Mouse (Mus musculus) kidney, embryonic 14.5 days (tissue): Measurements from ENCODE around the gene Egr4. TPM values are rescaled to one million over a fixed set of nuclear protein-coding genes. Genes with fewer than 3 reads are reported as not detected.

Experiments used
- ATAC-seq: fragments of 200-750 bp; cut with Nextera tagmentation; 2 replicates; pipeline ENCODE4 v1.8.0; 2017; ENCODE audit warnings: moderate number of reproducible peaks, mild to moderate bottlenecking, moderate TSS enrichment, moderate library complexity; ENCODE audit not compliant: low FRiP score, low TSS enrichment
- H3K27ac ChIP-seq: fragments of 300-500 bp; sonication (generic); 2 replicates; pipeline ENCODE4 v1.5.1; 2014; ENCODE audit warnings: low read depth, mild to moderate bottlenecking, low read length, moderate library complexity, mixed read lengths
- H3K27me3 ChIP-seq: fragments of 300-500 bp; sonication (generic); 2 replicates; pipeline ENCODE4 v1.6.1; 2014; ENCODE audit warnings: mild to moderate bottlenecking, low read length; ENCODE audit not compliant: control insufficient read depth, insufficient read depth
- H3K36me3 ChIP-seq: fragments of 300-500 bp; sonication (generic); 2 replicates; pipeline ENCODE4 v1.6.1; 2014; ENCODE audit warnings: low read length, mixed read lengths; ENCODE audit not compliant: control insufficient read depth, insufficient read depth
- H3K4me1 ChIP-seq: fragments of 300-500 bp; sonication (generic); 2 replicates; pipeline ENCODE4 v1.6.1; 2014; ENCODE audit warnings: low read length, mixed read lengths; ENCODE audit not compliant: control insufficient read depth, insufficient read depth
- H3K4me2 ChIP-seq: fragments of 300-500 bp; sonication (generic); replicated peaks from 2 replicates; pipeline ENCODE4 v1.6.1; 2014; ENCODE audit warnings: low read depth, mild to moderate bottlenecking, low read length
- H3K4me3 ChIP-seq: fragments of 300-500 bp; sonication (generic); 2 replicates; pipeline ENCODE4 v1.5.1; 2014; ENCODE audit warnings: mild to moderate bottlenecking, low read length
- H3K9ac ChIP-seq: fragments of 300-500 bp; sonication (generic); 2 replicates; pipeline ENCODE4 v1.6.1; 2014; ENCODE audit warnings: low read depth, mild to moderate bottlenecking, low read length, moderate library complexity
- H3K9me3 ChIP-seq: fragments of 300-500 bp; sonication (generic); 2 replicates; pipeline ENCODE4 v1.6.1; 2016; ENCODE audit warnings: low read length; ENCODE audit not compliant: control insufficient read depth
- WGBS: fragments of 180-500 bp; shearing (Covaris S2); extraction: QIAGEN DNeasy Blood & Tissue Kit; methylation state at CpG from one replicate; pipeline ENCODE4 v1.1.7; 2014; 5-methylcytosine and 5-hydroxymethylcytosine counted together
- polyA plus RNA-seq: library from polyadenylated mRNA; unstranded; fragments of >200 nt; fragmentation: Nextera tagmentation; extraction: Ambion mirVana; gene quantifications from 2 replicates; pipeline ENCODE4 v1.2.1, GENCODE M21; 2014

Egr4 gene
- polyA plus RNA-seq, 1 experiment from 2014 or later = not detected

DNA sequence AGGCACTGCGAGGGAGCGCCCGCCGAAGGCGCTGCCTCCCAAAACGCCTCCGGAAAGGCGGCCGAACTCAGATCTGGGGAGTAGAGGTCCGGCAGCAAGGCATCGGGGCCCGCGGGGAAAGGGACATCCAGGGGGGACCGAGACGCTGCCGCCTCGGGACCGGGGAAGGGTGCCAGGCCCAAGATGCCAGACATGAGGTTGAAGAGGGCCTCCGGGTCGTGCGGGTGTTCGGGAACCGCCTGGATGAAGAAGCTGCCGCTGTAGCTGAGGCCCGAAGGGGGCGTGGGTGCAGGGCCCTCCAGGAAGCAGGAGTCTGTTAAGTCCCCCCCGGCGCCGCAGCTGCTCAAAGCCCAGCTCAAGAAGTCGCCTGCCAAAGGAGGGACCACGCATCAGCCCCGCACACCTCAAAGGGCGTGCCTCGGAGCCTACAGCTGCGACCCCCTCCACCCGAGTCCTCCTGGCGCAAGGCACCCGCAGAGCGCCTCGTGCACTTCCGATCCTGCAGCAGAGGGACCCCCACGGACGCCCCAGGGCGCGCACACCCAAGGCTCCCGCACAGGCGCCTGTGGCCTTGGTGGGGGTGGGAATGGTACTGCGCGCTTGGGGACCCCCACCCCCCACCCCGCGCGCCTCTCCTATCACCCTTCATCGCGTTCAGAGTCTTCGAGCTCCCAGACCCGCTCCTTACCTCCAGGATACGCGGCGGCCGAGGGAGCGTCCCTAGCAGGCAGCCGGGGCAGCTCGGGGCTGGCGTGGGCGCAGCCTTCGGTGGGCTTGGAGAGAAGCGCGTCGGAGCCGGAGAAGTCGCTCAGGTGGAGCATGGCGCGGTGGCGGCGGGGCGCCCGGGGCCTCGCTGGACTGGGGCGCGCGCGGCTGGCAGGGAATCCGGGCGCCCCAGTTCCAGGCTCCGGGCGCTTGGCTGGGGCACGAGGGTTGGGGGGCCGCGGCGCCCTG is 535 bp downstream of the Egr4 start:
- Histone ChIP-seq H3K4me3 (peak overlapping the region; percentile 45), H3K27ac (no peak overlapping the region), H3K9ac (no peak overlapping the region), H3K9me3 (no peaks in the 10 kb centered on the region), H3K4me2 (peak overlapping the region; percentile 71), H3K27me3 (peaks cover 78% of the 10 kb centered on the region), H3K36me3 (no peaks in the 10 kb centered on the region), H3K4me1 (peaks cover 17% of the 10 kb centered on the region)
- peak; percentile 44; the same call in 1 of the 2 replicates for ATAC-seq
- WGBS = 1% methylated on average over 90 of the region's 90 CpGs

DNA sequence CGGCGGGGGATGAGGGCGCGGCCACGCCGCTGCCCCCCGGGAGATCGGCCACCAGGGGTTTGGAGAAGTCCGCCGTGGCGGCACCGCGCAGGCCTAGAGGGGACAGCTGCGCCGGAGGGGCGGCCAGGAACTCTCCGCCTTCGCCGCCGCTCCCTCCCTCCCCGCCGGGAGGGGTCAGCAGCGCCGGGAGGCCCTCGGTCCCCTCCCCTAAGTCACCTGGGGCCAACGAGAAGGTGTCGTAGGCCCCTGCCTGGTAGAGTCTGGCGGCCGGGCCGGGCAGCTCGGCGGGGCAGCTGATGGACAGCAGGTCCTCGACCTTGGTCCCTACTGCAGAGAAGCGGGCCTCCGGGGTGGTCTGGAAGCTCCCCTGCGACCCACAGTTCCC is 1.3 kb downstream of the Egr4 start:
- no peaks in the 10 kb centered on the region for H3K36me3 ChIP-seq
- peak; percentile 9; the same call in 1 of the 2 replicates for ATAC-seq
- H3K4me3 ChIP-seq = peak overlapping the region; percentile 45
- H3K27ac ChIP-seq = no peak overlapping the region
- no peak overlapping the region for H3K9ac ChIP-seq
- 0% methylated on average over 23 of the region's 36 CpGs for WGBS
- peaks cover 17% of the 10 kb centered on the region for H3K4me1 ChIP-seq
- peaks cover 78% of the 10 kb centered on the region for H3K27me3 ChIP-seq
- H3K9me3 ChIP-seq = no peaks in the 10 kb centered on the region
- peak overlapping the region; percentile 47 for H3K4me2 ChIP-seq

DNA sequence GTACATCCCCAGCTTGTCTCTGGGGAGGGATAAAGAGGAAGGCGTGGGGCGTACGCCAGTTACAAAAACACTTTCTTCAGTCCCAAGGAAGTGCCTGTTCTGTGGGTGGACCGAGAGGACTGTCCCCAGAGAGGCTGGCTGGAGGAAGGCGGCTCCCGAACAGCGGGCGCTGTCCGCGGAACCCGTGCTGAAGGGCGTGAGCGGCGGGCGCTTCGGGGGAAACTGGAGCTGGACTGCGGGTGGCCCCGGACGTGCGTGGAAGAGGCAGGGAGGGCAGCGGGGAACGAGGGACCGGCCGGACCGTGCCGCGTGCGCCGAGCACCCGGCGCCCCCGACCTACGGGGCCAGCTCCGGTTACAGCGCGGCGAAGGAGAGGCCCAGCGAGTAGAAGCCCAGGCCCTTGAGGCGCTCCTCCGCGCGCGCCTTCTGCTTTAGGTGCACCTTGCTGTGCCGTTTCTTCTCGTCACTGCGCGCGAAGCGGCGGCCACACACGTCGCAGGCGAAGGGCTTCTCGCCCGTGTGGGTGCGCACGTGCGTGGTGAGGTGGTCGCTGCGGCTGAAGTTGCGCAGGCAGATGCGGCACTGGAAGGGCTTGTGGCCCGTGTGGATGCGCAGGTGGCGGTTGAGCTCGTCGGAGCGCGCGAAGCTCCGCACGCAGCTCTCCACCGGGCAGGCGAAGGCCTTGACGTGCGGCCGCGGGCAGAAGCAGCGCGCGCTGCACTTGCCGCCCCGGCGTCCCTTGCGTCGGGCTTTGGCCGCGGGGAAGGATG is 1.9 kb downstream of the Egr4 start:
- Histone ChIP-seq H3K9ac (no peak overlapping the region), H3K27me3 (peaks cover 78% of the 10 kb centered on the region), H3K9me3 (no peaks in the 10 kb centered on the region), H3K4me2 (peak overlapping the region; percentile 47), H3K27ac (no peak overlapping the region), H3K4me1 (peaks cover 17% of the 10 kb centered on the region), H3K36me3 (no peaks in the 10 kb centered on the region), H3K4me3 (peak overlapping the region; percentile 45)
- under 1% methylated on average over 86 of the region's 88 CpGs for WGBS
- peak; percentile 33 for ATAC-seq

GRCm38 (mm10) chr6:85510476-85510875 is 2.9 kb downstream of the Egr4 start:
- Histone ChIP-seq H3K4me2 (no peak overlapping the region), H3K9me3 (no peaks in the 10 kb centered on the region), H3K36me3 (no peaks in the 10 kb centered on the region), H3K4me3 (no peak overlapping the region), H3K27me3 (peaks cover 74% of the 10 kb centered on the region), H3K4me1 (peaks cover 17% of the 10 kb centered on the region), H3K9ac (no peak overlapping the region), H3K27ac (no peak overlapping the region)
- no peak for ATAC-seq
- 3% methylated on average over 6 of the region's 6 CpGs for WGBS

DNA sequence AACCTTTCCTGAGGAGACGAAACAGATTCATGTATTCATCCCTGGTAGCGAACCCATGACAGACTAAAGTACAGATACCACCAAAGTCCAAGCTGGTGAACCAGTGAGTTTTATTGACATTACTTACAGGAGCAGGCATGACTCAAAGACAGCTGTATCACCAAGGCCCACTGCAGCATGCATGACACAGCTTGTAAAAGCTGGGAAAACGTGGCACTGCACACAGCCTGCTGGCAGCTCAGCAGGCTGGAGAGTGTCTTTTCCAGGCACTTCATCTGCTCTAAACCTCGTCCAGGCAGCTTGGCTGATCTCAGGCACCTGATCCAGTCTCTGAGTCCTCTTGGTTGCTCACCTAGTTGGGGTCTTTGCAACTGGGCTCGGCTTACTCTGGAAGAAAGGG is 4.8 kb downstream of the Egr4 start:
- peaks cover 17% of the 10 kb centered on the region for H3K4me1 ChIP-seq
- H3K9me3 ChIP-seq = no peaks in the 10 kb centered on the region
- no peak overlapping the region for H3K27ac ChIP-seq
- no peak overlapping the region for H3K4me3 ChIP-seq
- H3K36me3 ChIP-seq = no peaks in the 10 kb centered on the region
- 50% methylated on average over 5 of the region's 5 CpGs for WGBS
- peaks cover 61% of the 10 kb centered on the region for H3K27me3 ChIP-seq
- ATAC-seq = no peak
- H3K4me2 ChIP-seq = no peak overlapping the region
- H3K9ac ChIP-seq = no peak overlapping the region

- Histone ChIP-seq H3K27ac (no peak overlapping the region), H3K4me2 (no peak overlapping the region), H3K4me3 (no peak overlapping the region), H3K4me1 (peaks cover 6% of the 10 kb centered on the region; the same call in 1 of the 2 replicates), H3K9me3 (no peaks in the 10 kb centered on the region), H3K36me3 (no peaks in the 10 kb centered on the region), H3K27me3 (peaks cover 43% of the 10 kb centered on the region), H3K9ac (no peak overlapping the region)
- WGBS = 83% methylated on average over 2 of the region's 2 CpGs
- no peak for ATAC-seq
Measured at GRCm38 (mm10) chr6:85504908-85505307, 8.5 kb downstream of the Egr4 start.

GRCm38 (mm10) chr6:85502911-85503250 is 10.5 kb downstream of the Egr4 start, which contains the start of gene Fbxo41:
Fbxo41 (minus strand) TSS chr6:85502994.
- Histone ChIP-seq H3K4me3 (peak within 1 kb of the TSS; percentile 71), H3K27me3 (peaks cover 30% of the 10 kb centered on the region), H3K9ac (peak within 1 kb of the TSS; percentile 52), H3K36me3 (no peaks in the 10 kb centered on the region), H3K27ac (no peak within 1 kb of the TSS), H3K4me2 (peak within 1 kb of the TSS; percentile 90), H3K9me3 (no peaks in the 10 kb centered on the region), H3K4me1 (peaks cover 6% of the 10 kb centered on the region; the same call in 1 of the 2 replicates)
- peak; percentile 72 for ATAC-seq
- WGBS = 3% methylated on average over 21 of the region's 22 CpGs

DNA sequence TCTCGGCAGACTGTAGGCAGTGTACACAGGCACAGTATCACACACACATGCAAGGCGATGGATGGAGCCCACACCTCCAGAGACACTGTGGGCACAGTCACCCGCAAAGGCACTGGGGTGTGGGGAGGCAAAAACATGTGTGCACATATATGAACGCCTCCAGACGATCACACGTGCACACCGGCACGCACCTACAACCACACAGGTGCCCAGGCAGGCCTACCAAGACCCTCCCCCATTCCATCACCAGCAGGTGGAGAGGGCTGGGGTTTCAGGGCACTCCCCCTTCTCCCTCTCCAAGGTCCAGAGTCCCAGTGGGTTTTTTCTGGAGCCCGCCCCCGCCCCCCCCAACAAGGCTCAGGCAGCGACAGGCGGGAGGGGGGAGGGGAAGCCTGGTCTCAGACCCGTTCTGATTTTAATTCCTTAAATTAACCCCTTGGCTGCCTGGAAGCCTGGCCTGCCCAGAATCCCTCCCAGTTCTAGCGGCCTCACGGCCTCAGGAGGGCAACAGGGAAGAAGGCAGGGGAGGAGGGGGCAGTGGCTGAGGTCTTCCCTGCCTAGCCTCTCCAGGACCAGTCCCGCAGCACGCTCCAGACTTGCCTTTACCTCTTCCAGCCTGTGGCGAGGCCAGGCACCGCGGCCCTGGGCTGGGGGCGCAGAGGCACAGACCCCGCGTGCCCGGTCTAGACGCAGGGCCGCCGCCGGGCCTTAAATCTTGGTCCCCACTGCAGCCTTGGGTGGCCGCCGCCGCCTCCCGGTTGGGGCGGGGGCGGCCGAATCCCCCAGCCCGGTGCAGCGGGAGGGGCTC is 11.1 kb downstream of the Egr4 start:
- H3K36me3 ChIP-seq = no peaks in the 10 kb centered on the region
- peak overlapping the region; percentile 90 for H3K4me2 ChIP-seq
- H3K9ac ChIP-seq = peak overlapping the region; percentile 52
- peak overlapping the region; percentile 71 for H3K4me3 ChIP-seq
- ATAC-seq = peak; percentile 75
- peaks cover 6% of the 10 kb centered on the region; the same call in 1 of the 2 replicates for H3K4me1 ChIP-seq
- WGBS = 2% methylated on average over 27 of the region's 37 CpGs
- H3K27me3 ChIP-seq = peaks cover 30% of the 10 kb centered on the region
- no peaks in the 10 kb centered on the region for H3K9me3 ChIP-seq
- no peak overlapping the region for H3K27ac ChIP-seq
